27 mouse cellular contexts compared by ENCODE assay signal in the genomic region with DNA sequence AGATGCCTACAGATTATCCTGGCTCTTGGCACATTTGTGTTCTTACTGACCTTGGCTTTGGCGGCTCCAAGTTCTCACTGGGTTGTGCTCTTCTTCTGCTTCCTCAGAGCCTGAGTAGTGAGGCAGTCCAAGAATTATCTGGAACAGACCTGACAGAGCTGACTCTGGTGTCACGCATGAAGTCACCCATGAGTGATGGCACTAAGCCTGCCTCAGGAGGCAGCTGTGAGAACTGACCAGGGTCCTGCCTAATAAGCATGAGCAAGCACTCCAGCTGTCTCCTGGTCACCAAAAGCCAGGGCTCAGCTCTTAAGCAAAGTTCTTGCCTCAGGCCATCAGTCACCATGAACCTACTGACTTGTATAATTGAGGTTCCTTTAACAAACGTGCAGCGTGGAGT.
DNase-seq lines count a peak whose midpoint lies in the region; ATAC-seq and TF ChIP-seq lines count a peak whose summit lies in the region.
"Had no signal": no experiment of that assay in that cellular context is flagged by ENCODE, and none has a peak within 500 bp of the region (broad histone marks: within the 10 kb centered on the region; RNA-seq: fewer than 3 reads in every experiment).

No protein-coding gene starts in this region.

- intact Hi-C loops in heart, postnatal 36 days (cut with DNase I) = no loop called here

- H3K27ac ChIP-seq in kidney, postnatal 0 days = no peak overlapping the region
- H3K27ac ChIP-seq: embryonic facial prominence, embryonic 10.5 days; forebrain, embryonic 10.5 days; heart, adult 2 months; hindbrain, embryonic 14.5 days; limb, embryonic 12.5 days; liver, embryonic 12.5 days; midbrain, embryonic 12.5 days; neural tube, embryonic 13.5 days; stomach, postnatal 0 days had no signal

- no peak overlapping the region for H3K4me3 ChIP-seq in kidney, postnatal 0 days (replicated peaks; ENCODE audit: low read depth, low read length)
- H3K4me3 ChIP-seq in myocyte = no peak overlapping the region
- H3K4me3 ChIP-seq: embryonic facial prominence, embryonic 10.5 days; forebrain, embryonic 10.5 days; heart, adult 2 months; limb, embryonic 12.5 days; liver, embryonic 12.5 days; midbrain, embryonic 12.5 days; neural tube, embryonic 13.5 days had no signal

- no peaks in the 10 kb centered on the region for H3K36me3 ChIP-seq in kidney, postnatal 0 days (ENCODE audit: insufficient read depth, low read length)
- H3K36me3 ChIP-seq in myocyte (ENCODE audit: control insufficient read depth, insufficient read depth) = no peaks in the 10 kb centered on the region
- H3K36me3 ChIP-seq: embryonic facial prominence, embryonic 10.5 days; forebrain, embryonic 10.5 days; limb, embryonic 12.5 days; liver, embryonic 12.5 days; midbrain, embryonic 12.5 days; neural tube, embryonic 13.5 days had no signal

- H3K27me3 ChIP-seq in kidney, postnatal 0 days (ENCODE audit: insufficient read depth, low read length) = no peaks in the 10 kb centered on the region
- H3K27me3 ChIP-seq in myocyte (ENCODE audit: control insufficient read depth, insufficient read depth, insufficient read length) = no peaks in the 10 kb centered on the region
- H3K27me3 ChIP-seq: limb, embryonic 12.5 days; liver, embryonic 12.5 days; neural tube, embryonic 13.5 days had no signal

- H3K9ac ChIP-seq in kidney, postnatal 0 days (ENCODE audit: low read depth, low read length) = no peak overlapping the region
- H3K9ac ChIP-seq: forebrain, postnatal 0 days; hindbrain, embryonic 14.5 days; limb, embryonic 12.5 days; liver, embryonic 12.5 days; midbrain, embryonic 12.5 days; neural tube, embryonic 13.5 days had no signal

- peak; percentile 28 for DNase-seq in adrenal gland, postnatal 14 days
- no peak for DNase-seq in adrenal gland, postnatal 36 days
- peak; percentile 13 for DNase-seq in kidney, adult 18-20 months
- peak; percentile 47 for DNase-seq in kidney, postnatal 0 days (ENCODE audit: low spot score)
- no peak for DNase-seq in spleen, adult 18-20 months
- DNase-seq in embryo, embryonic 11 days = no peak
- DNase-seq in heart, postnatal 36 days = no peak
- DNase-seq: adrenal gland, postnatal 25 days; cerebellum, adult 11 months; cerebellum, adult 9-11 months; forebrain, postnatal 0 days; gastrocnemius, postnatal 36 days; heart, adult 2 months; lung, adult 18-20 months; lung, postnatal 14 days; right cerebral cortex, adult 18-20 months; right cerebral cortex, postnatal 4 days had no signal

- H3K9me3 ChIP-seq in kidney, postnatal 0 days (replicated peaks; ENCODE audit: low read length) = no peaks in the 10 kb centered on the region
- H3K9me3 ChIP-seq: embryonic facial prominence, embryonic 10.5 days; forebrain, embryonic 10.5 days; limb, embryonic 12.5 days; liver, embryonic 12.5 days; midbrain, embryonic 12.5 days; neural tube, embryonic 13.5 days had no signal

- ATAC-seq in kidney, postnatal 0 days (replicated peaks; ENCODE audit: low FRiP score, low read depth) = peak; percentile 72
- ATAC-seq: forebrain, postnatal 0 days; inflammation-experienced regulatory T-cells, adult 6 months; liver, embryonic 12.5 days had no signal

- H3K4me1 ChIP-seq in kidney, postnatal 0 days (replicated peaks; ENCODE audit: insufficient read depth, low read length) = no peaks in the 10 kb centered on the region
- H3K4me1 ChIP-seq: limb, embryonic 12.5 days; liver, embryonic 12.5 days had no signal

- H3ac ChIP-seq in myocyte (ENCODE audit: control insufficient read depth, insufficient read length) = no peak overlapping the region

- WGBS in kidney, postnatal 0 days = 64% methylated on average over 4 of the region's 4 CpGs

- TF ChIP-seq POLR2A in myocyte (IDR thresholded peaks at IDR 0.05; ENCODE audit: insufficient read length, low read depth) = no peak

- H3K4me2 ChIP-seq in kidney, postnatal 0 days (ENCODE audit: low read length) = no peak overlapping the region
- no peak overlapping the region for H3K4me2 ChIP-seq in myocyte (ENCODE audit: low read depth)
- H3K4me2 ChIP-seq: hindbrain, embryonic 14.5 days; limb, embryonic 12.5 days; liver, embryonic 12.5 days; midbrain, embryonic 12.5 days; neural tube, embryonic 13.5 days had no signal

- peak; percentile 5; the same call in 1 of the 2 replicates for TF ChIP-seq CTCF in kidney, postnatal 0 days (IDR thresholded peaks at IDR 0.05; ENCODE audit: low read depth)

- no peaks in the 10 kb centered on the region for H3K79me2 ChIP-seq in myocyte (ENCODE audit: control insufficient read depth, insufficient read depth)

TF ChIP-seq in myocyte, 11 proteins besides CTCF, POLR2A, EP300 and RAD21:
- TF ChIP-seq TCF12 (IDR thresholded peaks at IDR 0.05; ENCODE audit: insufficient read depth, poor library complexity, severe bottlenecking) (no peak), REST (IDR thresholded peaks at IDR 0.05; ENCODE audit: insufficient read depth, insufficient read length) (peak; percentile 9)

Comparison
In these comparisons a context has a peak if more than half of its experiments do, and no peak if none do; other contexts are left out.
1. DNase-seq: peak in adrenal gland, postnatal 14 days (single experiment), kidney, adult 18-20 months (single experiment) and kidney, postnatal 0 days (single experiment); none in adrenal gland, postnatal 36 days (0 of 2), spleen, adult 18-20 months (0 of 2), embryo, embryonic 11 days (single experiment) and heart, postnatal 36 days (0 of 2).